Mouse (Mus musculus) MEL (cell line): ENCODE results near the gene Hoxd4.
A peak's percentile ranks its signal among the peaks of the same experiment; 100 is the strongest.

Experiments
- CTCF ChIP-seq, 3 experiments: IDR thresholded peaks in 2 of 3; conservative IDR thresholded peaks in 1 of 3; 2 replicates each; pipeline ENCODE4 v1.5.1; 2011 to 2012; ENCODE audit warnings: low read length in 3 of 3, low read depth in 2 of 3, mild to moderate bottlenecking in 2 of 3, improper control_type of control experiment in 1 of 3, inconsistent platforms in 1 of 3, mixed read lengths in 1 of 3, moderate library complexity in 1 of 3; ENCODE audit not compliant: control insufficient read depth in 1 of 3, insufficient read depth in 1 of 3, poor library complexity in 1 of 3, severe bottlenecking in 1 of 3
- E2F4 ChIP-seq: IDR thresholded peaks from 2 replicates; pipeline ENCODE4 v1.6.1; 2011; ENCODE audit warnings: low read depth, low read length, improper control_type of control experiment, borderline replicate concordance
- EP300 ChIP-seq, 2 experiments: IDR thresholded peaks; 2 replicates each; pipeline ENCODE4 v1.6.1; 2011; ENCODE audit warnings: improper control_type of control experiment in 2 of 2, low read length in 2 of 2, low read depth in 1 of 2, mild to moderate bottlenecking in 1 of 2
- HCFC1 ChIP-seq: IDR thresholded peaks from 2 replicates; pipeline ENCODE4 v1.6.1; 2012; ENCODE audit warnings: low read depth, mild to moderate bottlenecking, inconsistent platforms, low read length, improper control_type of control experiment, moderate library complexity
- KAT2A ChIP-seq: conservative IDR thresholded peaks from 2 replicates; pipeline ENCODE4 v1.6.1; 2012; ENCODE audit warnings: low read depth, low read length, improper control_type of control experiment, inconsistent platforms
- MAX ChIP-seq: IDR thresholded peaks from 2 replicates; pipeline ENCODE4 v1.6.1; 2011; ENCODE audit warnings: low read length, improper control_type of control experiment
- MEF2A ChIP-seq: IDR thresholded peaks from 2 replicates; pipeline ENCODE4 v1.6.1; 2014; ENCODE audit warnings: low read depth, mild to moderate bottlenecking, inconsistent platforms, low read length, improper control_type of control experiment; ENCODE audit not compliant: poor library complexity, insufficient replicate concordance, severe bottlenecking; ENCODE audit errors: extremely low read depth
- MYB ChIP-seq: IDR thresholded peaks from 2 replicates; pipeline ENCODE4 v1.6.1; 2011; ENCODE audit warnings: mild to moderate bottlenecking, low read depth, low read length, improper control_type of control experiment
- POLR2A ChIP-seq, 2 experiments: IDR thresholded peaks; 2 replicates each; pipeline ENCODE4 v1.6.1; 2011 to 2012; ENCODE audit warnings: low read length in 2 of 2, mild to moderate bottlenecking in 2 of 2, control low read depth in 1 of 2, improper control_type of control experiment in 1 of 2, low read depth in 1 of 2, moderate library complexity in 1 of 2; ENCODE audit not compliant: control insufficient read depth in 1 of 2, insufficient read depth in 1 of 2, poor library complexity in 1 of 2
- RAD21 ChIP-seq: IDR thresholded peaks from 2 replicates; pipeline ENCODE4 v1.6.1; 2011; ENCODE audit warnings: mild to moderate bottlenecking, low read depth, low read length, improper control_type of control experiment
- TAL1 ChIP-seq: IDR thresholded peaks from 2 replicates; pipeline ENCODE4 v1.6.1; 2012; ENCODE audit warnings: mild to moderate bottlenecking, inconsistent platforms, low read length, moderate library complexity, mixed read lengths
- TCF12 ChIP-seq: IDR thresholded peaks from 2 replicates; pipeline ENCODE4 v1.6.1; 2014; ENCODE audit warnings: low read depth, mild to moderate bottlenecking, inconsistent platforms, low read length, improper control_type of control experiment, moderate library complexity
- USF2 ChIP-seq, 2 experiments: IDR thresholded peaks; 2 replicates each; pipeline ENCODE4 v1.6.1; 2011 to 2012; ENCODE audit warnings: improper control_type of control experiment in 2 of 2, low read length in 2 of 2, borderline replicate concordance in 1 of 2, inconsistent platforms in 1 of 2, low read depth in 1 of 2, mild to moderate bottlenecking in 1 of 2; ENCODE audit not compliant: insufficient read depth in 1 of 2
- ZMIZ1 ChIP-seq: IDR thresholded peaks from 2 replicates; pipeline ENCODE4 v1.6.1; 2012; ENCODE audit warnings: low read depth, mild to moderate bottlenecking, inconsistent platforms, low read length, improper control_type of control experiment, moderate library complexity

- TF ChIP-seq POLR2A (IDR thresholded peaks at IDR 0.05; ENCODE audit: control insufficient read depth in 1 of 2, insufficient read depth in 1 of 2, low read depth in 1 of 2, low read length in 2 of 2, poor library complexity in 1 of 2) (no peak), USF2 (IDR thresholded peaks at IDR 0.05; ENCODE audit: borderline replicate concordance in 1 of 2, insufficient read depth in 1 of 2, low read depth in 1 of 2, low read length in 2 of 2) (no peak), TCF12 (no peak), RAD21 (peak; percentile 19), CTCF (IDR thresholded peaks at IDR 0.05 in 2 of 3, conservative IDR thresholded peaks at IDR 0.05 in 1 of 3; ENCODE audit: control insufficient read depth in 1 of 3, insufficient read depth in 1 of 3, low read depth in 2 of 3, low read length in 3 of 3, poor library complexity in 1 of 3, severe bottlenecking in 1 of 3) (peak in 2 of 3 experiments; percentile 45 to 58; a peak in 5 of 6 replicates), TAL1 (no peak), MAX (no peak), MEF2A (no peak), HCFC1 (no peak), EP300 (IDR thresholded peaks at IDR 0.05; ENCODE audit: low read depth in 1 of 2, low read length in 2 of 2) (no peak), ZMIZ1 (no peak), MYB (no peak), E2F4 (no peak), KAT2A (no peak)
Measured at GRCm38 (mm10) chr2:74686301-74686987, 25.3 kb upstream of the Hoxd4 start.
